Mouse (Mus musculus): ENCODE data around the gene Anpep. TPM values are rescaled to one million over a fixed set of nuclear protein-coding genes. Genes with fewer than 3 reads are reported as not detected.

Gene Anpep
- polyA plus RNA-seq, 1 experiment from 2014 or later, result 9.0 TPM

- WGBS, result 73% methylated on average over 8 of the region's 8 CpGs
- Histone ChIP-seq H3K27ac (replicated peaks in 1 of 2; ENCODE audit: control insufficient read depth in 1 of 2, insufficient read depth in 1 of 2, low read depth in 2 of 2, low read length in 2 of 2) (no peak overlapping the region), H3K36me3 (ENCODE audit: control insufficient read depth, insufficient read depth, low read length) (no peaks in the 10 kb centered on the region), H3K9ac (ENCODE audit: low read length) (no peak overlapping the region), H3K4me3 (ENCODE audit: control insufficient read depth in 1 of 2, insufficient read depth in 1 of 2, low read depth in 1 of 2, low read length in 2 of 2) (no peak overlapping the region), H3K27me3 (ENCODE audit: control insufficient read depth, insufficient read depth, low read length) (no peaks in the 10 kb centered on the region), H3K4me1 (ENCODE audit: control insufficient read depth in 2 of 2, insufficient read depth in 2 of 2, low read length in 2 of 2) (peaks cover 7 to 12% of the 10 kb centered on the region in 2 experiments; a peak in 3 of 4 replicates), H3K9me3 (ENCODE audit: control insufficient read depth, low read length) (no peaks in the 10 kb centered on the region), H3K4me2 (ENCODE audit: low read length) (no peak overlapping the region)
- ATAC-seq (ENCODE audit: insufficient number of reproducible peaks, insufficient read depth, low FRiP score, low read depth), result no peak
Observed at GRCm38 (mm10) chr7:79861794-79862193, 935 bp upstream of the Anpep start.

DNA sequence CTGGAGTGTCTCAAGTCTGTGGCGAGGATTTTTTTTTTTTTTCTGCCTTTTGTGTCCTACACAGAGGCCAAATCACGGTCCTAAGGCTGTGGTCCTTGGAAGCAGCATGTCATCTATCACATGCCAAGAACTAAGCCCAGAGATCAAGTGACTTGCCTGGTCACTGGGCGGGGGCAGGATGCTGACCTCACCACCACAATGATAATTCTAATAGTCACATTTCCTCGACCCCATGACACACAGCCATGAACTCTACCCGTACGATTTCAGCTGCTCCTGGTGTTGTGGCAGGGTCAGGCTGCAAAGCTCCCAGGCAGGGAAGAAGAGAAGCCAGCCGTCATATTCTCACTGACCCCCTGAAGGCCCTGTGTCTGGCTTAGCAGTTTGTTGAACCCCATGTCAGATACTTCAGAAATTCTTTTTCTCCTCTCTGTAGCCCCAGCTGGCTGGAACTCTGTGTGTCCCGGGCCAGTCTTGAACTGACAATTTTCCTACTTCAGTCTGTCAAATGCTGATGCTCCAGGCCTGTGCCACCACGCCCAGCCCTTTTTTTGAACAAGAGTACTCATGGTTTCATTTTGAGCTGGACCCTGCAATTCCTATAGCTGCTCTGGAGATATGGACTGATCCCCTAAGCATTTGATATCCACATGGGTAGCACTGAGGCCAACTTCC is 1.8 kb downstream of the Anpep start:
- Histone ChIP-seq H3K36me3 (ENCODE audit: control insufficient read depth, insufficient read depth, low read length) (no peaks in the 10 kb centered on the region), H3K4me2 (ENCODE audit: low read length) (no peak overlapping the region), H3K27ac (replicated peaks in 1 of 2; ENCODE audit: control insufficient read depth in 1 of 2, insufficient read depth in 1 of 2, low read depth in 2 of 2, low read length in 2 of 2) (no peak overlapping the region), H3K9me3 (ENCODE audit: control insufficient read depth, low read length) (no peaks in the 10 kb centered on the region), H3K4me3 (ENCODE audit: control insufficient read depth in 1 of 2, insufficient read depth in 1 of 2, low read depth in 1 of 2, low read length in 2 of 2) (no peak overlapping the region), H3K4me1 (ENCODE audit: control insufficient read depth in 2 of 2, insufficient read depth in 2 of 2, low read length in 2 of 2) (peaks cover 7 to 12% of the 10 kb centered on the region in 2 experiments; a peak in 3 of 4 replicates), H3K27me3 (ENCODE audit: control insufficient read depth, insufficient read depth, low read length) (no peaks in the 10 kb centered on the region), H3K9ac (ENCODE audit: low read length) (no peak overlapping the region)
- ATAC-seq (ENCODE audit: insufficient number of reproducible peaks, insufficient read depth, low FRiP score, low read depth), result no peak
- 61% methylated on average over 9 of the region's 9 CpGs for WGBS

DNA sequence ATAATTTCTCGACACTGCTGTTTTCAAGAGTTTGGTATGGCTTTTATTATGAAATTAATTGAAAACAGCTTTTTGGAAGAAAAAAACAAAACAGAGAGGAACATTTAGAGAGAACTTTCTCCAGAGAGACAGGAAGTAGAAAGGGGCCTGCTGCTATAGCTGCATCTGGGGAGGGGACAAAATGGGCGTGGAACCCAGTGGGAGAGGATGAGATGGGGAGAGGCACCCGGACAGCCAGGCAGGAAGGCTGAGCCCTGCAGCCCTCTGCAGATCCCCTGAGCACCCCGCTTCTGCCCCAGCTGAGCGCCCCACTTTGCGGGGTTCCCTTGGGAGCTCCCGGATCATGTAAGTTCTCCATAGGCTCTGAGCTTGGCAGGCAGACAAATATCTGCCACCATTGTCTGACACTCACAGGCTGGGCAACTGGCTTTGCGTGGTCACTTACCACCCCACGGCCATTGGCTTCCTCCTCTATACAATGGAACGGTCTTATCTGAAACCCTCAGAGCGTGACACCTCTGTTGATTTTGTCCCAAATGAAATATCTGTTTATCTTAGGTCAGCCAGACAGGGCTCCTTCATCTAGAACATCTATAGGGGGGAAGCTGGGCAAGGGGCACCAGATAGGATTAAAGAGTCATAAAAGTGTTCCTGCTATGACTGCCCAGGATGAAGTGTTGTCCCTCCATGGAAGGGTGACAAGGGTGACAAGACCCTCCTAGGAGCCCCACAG is 2.5 kb downstream of the Anpep start:
- no peaks in the 10 kb centered on the region for H3K36me3 ChIP-seq (ENCODE audit: control insufficient read depth, insufficient read depth, low read length)
- H3K9ac ChIP-seq (ENCODE audit: low read length), result no peak overlapping the region
- H3K9me3 ChIP-seq (ENCODE audit: control insufficient read depth, low read length), result no peaks in the 10 kb centered on the region
- H3K4me3 ChIP-seq (ENCODE audit: control insufficient read depth in 1 of 2, insufficient read depth in 1 of 2, low read depth in 1 of 2, low read length in 2 of 2), result no peak overlapping the region
- WGBS, result 47% methylated on average over 11 of the region's 11 CpGs
- no peak overlapping the region for H3K27ac ChIP-seq (replicated peaks in 1 of 2; ENCODE audit: control insufficient read depth in 1 of 2, insufficient read depth in 1 of 2, low read depth in 2 of 2, low read length in 2 of 2)
- H3K4me2 ChIP-seq (ENCODE audit: low read length), result no peak overlapping the region
- ATAC-seq (ENCODE audit: insufficient number of reproducible peaks, insufficient read depth, low FRiP score, low read depth), result no peak
- no peaks in the 10 kb centered on the region for H3K27me3 ChIP-seq (ENCODE audit: control insufficient read depth, insufficient read depth, low read length)
- peaks cover 7 to 12% of the 10 kb centered on the region in 2 experiments; a peak in 3 of 4 replicates for H3K4me1 ChIP-seq (ENCODE audit: control insufficient read depth in 2 of 2, insufficient read depth in 2 of 2, low read length in 2 of 2)

- Histone ChIP-seq H3K4me1 (ENCODE audit: control insufficient read depth in 2 of 2, insufficient read depth in 2 of 2, low read length in 2 of 2) (peaks cover 7 to 12% of the 10 kb centered on the region in 2 experiments; a peak in 3 of 4 replicates), H3K9me3 (ENCODE audit: control insufficient read depth, low read length) (no peaks in the 10 kb centered on the region), H3K27ac (replicated peaks in 1 of 2; ENCODE audit: control insufficient read depth in 1 of 2, insufficient read depth in 1 of 2, low read depth in 2 of 2, low read length in 2 of 2) (no peak overlapping the region), H3K9ac (ENCODE audit: low read length) (no peak overlapping the region), H3K27me3 (ENCODE audit: control insufficient read depth, insufficient read depth, low read length) (no peaks in the 10 kb centered on the region), H3K4me3 (ENCODE audit: control insufficient read depth in 1 of 2, insufficient read depth in 1 of 2, low read depth in 1 of 2, low read length in 2 of 2) (no peak overlapping the region), H3K4me2 (ENCODE audit: low read length) (no peak overlapping the region), H3K36me3 (ENCODE audit: control insufficient read depth, insufficient read depth, low read length) (no peaks in the 10 kb centered on the region)
- no peak for ATAC-seq (ENCODE audit: insufficient number of reproducible peaks, insufficient read depth, low FRiP score, low read depth)
- WGBS, result 88% methylated on average over 4 of the region's 4 CpGs
Observed at GRCm38 (mm10) chr7:79856305-79856704, 4.6 kb downstream of the Anpep start.

DNA sequence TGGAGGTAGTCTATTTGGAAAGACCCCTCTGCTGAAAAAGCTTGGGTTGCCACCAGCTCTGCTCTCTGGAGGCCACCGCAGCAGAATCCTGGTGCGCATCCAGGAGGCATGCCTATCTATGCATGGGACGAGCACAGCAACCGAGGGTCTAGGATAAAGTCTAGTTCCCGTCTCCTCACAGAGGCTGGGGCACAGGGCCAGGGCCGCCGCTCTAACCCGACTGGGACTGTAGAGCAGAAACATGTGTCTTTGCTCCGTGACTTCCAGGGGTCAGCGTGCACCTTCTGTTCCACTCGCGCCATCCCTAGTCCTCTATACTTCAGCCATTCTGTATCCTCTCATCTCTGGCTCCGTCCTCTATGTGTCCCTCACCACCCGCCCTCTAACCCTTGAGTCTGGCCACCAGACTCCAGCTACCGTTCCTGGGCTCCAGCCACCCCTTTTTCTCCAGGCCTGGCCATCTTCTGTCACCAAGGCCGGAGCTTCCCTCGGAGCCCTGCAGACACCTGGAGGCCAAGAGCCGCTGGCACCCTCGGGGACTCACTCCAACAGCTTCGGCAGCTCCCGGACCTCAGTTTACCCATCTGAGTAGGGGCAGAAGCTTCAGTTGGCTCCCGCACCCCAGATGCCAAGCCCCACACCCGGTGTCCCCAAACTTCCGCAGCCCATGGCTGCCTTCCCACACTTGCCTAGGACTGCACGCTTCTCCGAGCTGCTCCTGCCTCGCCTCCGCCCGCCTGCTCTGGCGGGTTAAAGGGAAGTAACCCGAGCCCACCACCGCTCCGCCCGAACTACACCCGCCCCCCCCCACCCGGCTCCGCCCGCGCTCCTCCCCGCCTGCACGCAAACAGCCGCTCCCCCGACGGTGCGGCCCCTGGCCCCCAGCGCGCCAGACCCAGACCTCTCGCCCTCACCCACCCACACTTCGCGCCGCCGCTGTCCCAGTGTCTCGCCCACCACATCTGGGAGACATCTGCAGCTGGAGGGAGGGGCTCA is 13.1 kb downstream of the Anpep start:
- ATAC-seq (ENCODE audit: insufficient number of reproducible peaks, insufficient read depth, low FRiP score, low read depth), result peak; percentile 37; the same call in 1 of the 2 replicates

DNA sequence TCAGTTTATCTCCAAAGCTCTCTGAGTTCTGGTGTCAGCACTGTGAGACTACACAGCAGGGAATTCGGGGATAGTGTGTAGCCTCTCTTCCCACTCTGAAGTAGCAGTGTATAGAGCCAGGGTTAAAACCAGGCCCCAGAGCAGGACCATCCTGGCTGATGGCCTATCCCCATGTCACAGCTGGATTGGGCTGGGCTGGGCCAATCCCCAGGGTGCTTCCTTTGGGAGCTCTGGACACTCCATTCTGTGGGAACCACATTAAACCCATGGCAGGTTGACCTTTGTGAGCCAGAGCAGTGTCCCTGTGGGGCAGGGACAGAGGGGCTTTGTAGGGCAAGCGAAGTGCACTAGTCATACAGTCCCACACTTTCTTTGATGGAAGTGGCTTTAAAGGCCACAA is 14.5 kb downstream of the Anpep start:
- Histone ChIP-seq H3K4me1 (ENCODE audit: control insufficient read depth in 2 of 2, insufficient read depth in 2 of 2, low read length in 2 of 2) (peaks cover 9 to 15% of the 10 kb centered on the region in 2 experiments), H3K4me2 (ENCODE audit: low read length) (no peak overlapping the region), H3K4me3 (ENCODE audit: control insufficient read depth in 1 of 2, insufficient read depth in 1 of 2, low read depth in 1 of 2, low read length in 2 of 2) (no peak overlapping the region), H3K27me3 (ENCODE audit: control insufficient read depth, insufficient read depth, low read length) (peaks cover 6% of the 10 kb centered on the region; the same call in 1 of the 2 replicates), H3K9me3 (ENCODE audit: control insufficient read depth, low read length) (no peaks in the 10 kb centered on the region), H3K27ac (replicated peaks in 1 of 2; ENCODE audit: control insufficient read depth in 1 of 2, insufficient read depth in 1 of 2, low read depth in 2 of 2, low read length in 2 of 2) (no peak overlapping the region), H3K9ac (ENCODE audit: low read length) (no peak overlapping the region), H3K36me3 (ENCODE audit: control insufficient read depth, insufficient read depth, low read length) (no peaks in the 10 kb centered on the region)
- ATAC-seq (ENCODE audit: insufficient number of reproducible peaks, insufficient read depth, low FRiP score, low read depth), result no peak
- WGBS, result 74% methylated on average over 2 of the region's 2 CpGs

More for the DNA sequence above, 13.1 kb downstream of the Anpep start:
- Histone ChIP-seq H3K9ac (ENCODE audit: low read length) (peak overlapping the region; percentile 71), H3K27me3 (ENCODE audit: control insufficient read depth, insufficient read depth, low read length) (peaks cover 6% of the 10 kb centered on the region; the same call in 1 of the 2 replicates), H3K9me3 (ENCODE audit: control insufficient read depth, low read length) (no peaks in the 10 kb centered on the region), H3K36me3 (ENCODE audit: control insufficient read depth, insufficient read depth, low read length) (no peaks in the 10 kb centered on the region), H3K4me3 (ENCODE audit: control insufficient read depth in 1 of 2, insufficient read depth in 1 of 2, low read depth in 1 of 2, low read length in 2 of 2) (peak overlapping the region; percentile 48 to 51), H3K4me1 (ENCODE audit: control insufficient read depth in 2 of 2, insufficient read depth in 2 of 2, low read length in 2 of 2) (peaks cover 9 to 15% of the 10 kb centered on the region in 2 experiments), H3K27ac (replicated peaks in 1 of 2; ENCODE audit: control insufficient read depth in 1 of 2, insufficient read depth in 1 of 2, low read depth in 2 of 2, low read length in 2 of 2) (no peak overlapping the region), H3K4me2 (ENCODE audit: low read length) (peak overlapping the region; percentile 86)
- 5% methylated on average over 52 of the region's 53 CpGs for WGBS
